In the genomic region with DNA sequence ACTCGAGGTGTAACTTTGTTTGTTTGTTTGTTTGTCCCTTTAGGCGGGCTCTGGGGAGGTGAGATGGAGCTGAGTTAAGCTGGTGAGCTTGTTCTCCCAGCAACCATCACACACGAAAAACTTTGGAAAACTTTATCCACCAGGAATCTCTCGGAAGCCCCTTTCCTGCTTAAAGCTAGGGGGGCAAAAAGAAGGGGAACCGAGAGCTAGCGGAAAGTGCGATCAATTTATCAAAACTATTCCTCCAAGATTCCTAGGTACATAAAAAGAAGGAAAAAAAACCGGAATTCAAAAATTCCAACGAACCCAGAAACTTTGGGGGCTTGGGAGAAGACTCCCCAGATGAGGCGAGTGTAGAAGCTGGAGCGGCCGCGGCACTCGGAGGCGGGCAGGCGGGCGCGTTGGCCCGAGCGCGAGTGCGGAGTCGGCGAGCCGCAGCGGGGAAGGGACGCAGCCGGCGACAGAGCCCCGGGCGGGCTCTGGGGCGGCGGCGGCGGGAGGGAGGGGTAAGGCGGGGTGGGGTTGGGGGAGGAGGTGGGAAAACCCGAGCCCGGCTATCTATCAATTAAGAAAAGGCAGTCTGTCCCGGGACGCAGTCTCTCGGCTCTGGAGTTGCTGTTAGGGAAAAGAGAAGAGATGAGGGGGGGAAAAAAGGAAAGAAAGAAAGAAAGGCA, we compare ENCODE assay signal across 8 mouse cellular contexts. TPM values are rescaled to one million over a fixed set of nuclear protein-coding genes. Genes with fewer than 3 reads are reported as not detected.
DNase-seq lines count a peak whose midpoint lies in the region; ATAC-seq lines count a peak whose summit lies in the region.

No protein-coding gene starts in this region.

- peaks cover 51% of the 10 kb centered on the region for H3K27me3 ChIP-seq in embryonic facial prominence, embryonic 15.5 days
- H3K27me3 ChIP-seq in hindbrain, embryonic 15.5 days = peaks cover 48% of the 10 kb centered on the region
- H3K27me3 ChIP-seq in lung, embryonic 16.5 days (ENCODE audit: control insufficient read depth, insufficient read depth, low read depth, low read length) = peaks cover 68% of the 10 kb centered on the region

- H3K4me3 ChIP-seq in embryonic facial prominence, embryonic 15.5 days (replicated peaks) = peak overlapping the region; percentile 60
- H3K4me3 ChIP-seq in hindbrain, embryonic 15.5 days = peak overlapping the region; percentile 49
- peak overlapping the region; percentile 57 for H3K4me3 ChIP-seq in lung, embryonic 16.5 days (ENCODE audit: low read length)

- peak overlapping the region; percentile 92 for H3K4me2 ChIP-seq in embryonic facial prominence, embryonic 15.5 days (replicated peaks)
- H3K4me2 ChIP-seq in hindbrain, embryonic 15.5 days = peak overlapping the region; percentile 97
- H3K4me2 ChIP-seq in lung, embryonic 16.5 days (ENCODE audit: low read depth, low read length) = peak overlapping the region; percentile 89

- H3K36me3 ChIP-seq in embryonic facial prominence, embryonic 15.5 days = no peaks in the 10 kb centered on the region
- no peaks in the 10 kb centered on the region for H3K36me3 ChIP-seq in hindbrain, embryonic 15.5 days
- no peaks in the 10 kb centered on the region for H3K36me3 ChIP-seq in lung, embryonic 16.5 days (ENCODE audit: control insufficient read depth, insufficient read depth, low read length)

- WGBS in embryonic facial prominence, embryonic 15.5 days = under 1% methylated on average over 41 of the region's 41 CpGs
- under 1% methylated on average over 41 of the region's 41 CpGs for WGBS in hindbrain, embryonic 15.5 days
- WGBS in lung, embryonic 16.5 days = 1% methylated on average over 33 of the region's 41 CpGs

- peak; percentile 38 for DNase-seq in thymus, postnatal 4 days
- no peak for DNase-seq in thymus, postnatal 10 days (ENCODE audit: low spot score in 2 of 2)
- DNase-seq in testis, postnatal 14 days (ENCODE audit: low spot score) = peak; percentile 4
- no peak for DNase-seq in layer of hippocampus, adult 9-11 months
- no peak for DNase-seq in thymus, postnatal 14 days

- H3K9me3 ChIP-seq in embryonic facial prominence, embryonic 15.5 days (replicated peaks) = no peaks in the 10 kb centered on the region
- H3K9me3 ChIP-seq in hindbrain, embryonic 15.5 days = no peaks in the 10 kb centered on the region
- no peaks in the 10 kb centered on the region for H3K9me3 ChIP-seq in lung, embryonic 16.5 days (ENCODE audit: control insufficient read depth, low read length)

- peak overlapping the region; percentile 60 for H3K9ac ChIP-seq in embryonic facial prominence, embryonic 15.5 days
- peak overlapping the region; percentile 55 for H3K9ac ChIP-seq in hindbrain, embryonic 15.5 days
- peak overlapping the region; percentile 60 for H3K9ac ChIP-seq in lung, embryonic 16.5 days (ENCODE audit: low read length)

- 0 out of 2 replicates have a peak, but pooled peaks have one; percentile 2 for ATAC-seq in embryonic facial prominence, embryonic 15.5 days (ENCODE audit: insufficient number of reproducible peaks, low FRiP score, low TSS enrichment, low read depth)
- ATAC-seq in hindbrain, embryonic 15.5 days (ENCODE audit: low FRiP score, low read depth) = no peak
- ATAC-seq in lung, embryonic 16.5 days (ENCODE audit: low read depth) = peak; percentile 18

- peaks cover 66% of the 10 kb centered on the region for H3K4me1 ChIP-seq in embryonic facial prominence, embryonic 15.5 days
- peaks cover 66% of the 10 kb centered on the region for H3K4me1 ChIP-seq in hindbrain, embryonic 15.5 days (replicated peaks)
- peaks cover 53% of the 10 kb centered on the region for H3K4me1 ChIP-seq in lung, embryonic 16.5 days (replicated peaks; ENCODE audit: control insufficient read depth, insufficient read depth, low read length)

- peak overlapping the region; percentile 82 for H3K27ac ChIP-seq in embryonic facial prominence, embryonic 15.5 days (replicated peaks)
- peak overlapping the region; percentile 62 for H3K27ac ChIP-seq in hindbrain, embryonic 15.5 days (replicated peaks)
- H3K27ac ChIP-seq in lung, embryonic 16.5 days (ENCODE audit: low read length) = no peak overlapping the region

RNA-seq across cellular contexts. Expression of a gene that starts 5.3 kb away (rescaled TPM):
- polyA plus RNA-seq in embryonic facial prominence, embryonic 15.5 days (2015; fragmentation: Nextera tagmentation; extraction: Ambion mirVana) = 17.8 and 20.6 TPM in 2 replicates
- polyA plus RNA-seq in hindbrain, embryonic 15.5 days (2015; fragmentation: Nextera tagmentation; extraction: Ambion mirVana) = 43.8 and 52.7 TPM in 2 replicates
- 2.3 and 2.9 TPM in 2 replicates for polyA plus RNA-seq in lung, embryonic 16.5 days (2015; fragmentation: Nextera tagmentation; extraction: Ambion mirVana)

Comparison
In these comparisons a context has a peak if more than half of its experiments do, and no peak if none do; other contexts are left out.
1. DNase-seq: peak in thymus, postnatal 4 days (single experiment) and testis, postnatal 14 days (single experiment); none in thymus, postnatal 10 days (0 of 2), layer of hippocampus, adult 9-11 months (single experiment) and thymus, postnatal 14 days (single experiment).
2. Peak in every context shown above with its lines, with median percentiles within 50 percentile points of each other: H3K4me2 ChIP-seq, H3K4me3 ChIP-seq and H3K9ac ChIP-seq.